Mouse (Mus musculus): ENCODE measurements at regions not wholly inside any gene's neighbourhood (a gene's known extent, or its start where the extent isn't known, plus 50 kb on each side); places are given as distances from the start of the nearest gene placed in this dataset.

DNA sequence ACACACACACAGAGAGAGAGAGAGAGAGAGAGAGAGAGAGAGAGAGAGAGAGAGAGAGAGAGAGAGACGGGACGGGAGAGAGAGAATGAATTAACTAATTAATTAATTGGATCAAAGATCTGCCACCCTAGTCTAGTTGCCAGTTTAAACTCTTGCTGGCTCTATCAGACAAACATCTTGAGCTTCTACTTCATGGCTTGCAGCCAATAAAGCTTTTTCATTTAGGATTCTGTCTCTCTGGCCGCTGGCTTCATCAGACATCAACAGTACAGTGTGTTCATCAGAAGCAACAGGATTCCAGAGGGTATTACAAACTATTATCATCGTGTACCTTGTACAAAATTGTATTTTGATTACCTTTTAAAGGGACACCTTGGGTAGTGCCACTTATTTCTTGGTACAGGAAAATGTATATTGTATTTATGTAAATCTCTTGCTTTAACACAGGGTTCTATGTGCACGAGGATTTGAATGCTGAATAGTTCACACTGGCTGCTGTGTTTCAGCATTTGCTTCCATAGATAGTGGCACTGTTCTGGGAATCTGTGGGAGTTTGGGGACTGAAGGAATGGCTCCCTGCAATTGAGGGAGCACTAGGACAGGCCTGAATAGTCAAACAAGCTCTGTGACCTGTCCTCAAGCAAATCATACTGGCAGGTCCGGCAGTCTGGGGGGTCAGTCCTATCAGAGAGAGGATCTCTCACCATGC is 293.9 kb upstream of the Sphkap start:
- WGBS: 61% methylated on average over 6 of the region's 6 CpGs
- no peak overlapping the region for H3K27ac ChIP-seq
- no peaks in the 10 kb centered on the region for H3K27me3 ChIP-seq
- H3K36me3 ChIP-seq (ENCODE audit: poor library complexity, severe bottlenecking): no peaks in the 10 kb centered on the region
- H3K4me1 ChIP-seq: peaks cover 11% of the 10 kb centered on the region; the same call in 1 of the 2 replicates
- no peak overlapping the region for H3K4me2 ChIP-seq
- no peak overlapping the region for H3K9ac ChIP-seq
- H3K4me3 ChIP-seq: no peak overlapping the region
- H3K9me3 ChIP-seq (replicated peaks): no peaks in the 10 kb centered on the region
- 0 out of 2 replicates have a peak, but pooled peaks have one; percentile 36 for ATAC-seq

DNA sequence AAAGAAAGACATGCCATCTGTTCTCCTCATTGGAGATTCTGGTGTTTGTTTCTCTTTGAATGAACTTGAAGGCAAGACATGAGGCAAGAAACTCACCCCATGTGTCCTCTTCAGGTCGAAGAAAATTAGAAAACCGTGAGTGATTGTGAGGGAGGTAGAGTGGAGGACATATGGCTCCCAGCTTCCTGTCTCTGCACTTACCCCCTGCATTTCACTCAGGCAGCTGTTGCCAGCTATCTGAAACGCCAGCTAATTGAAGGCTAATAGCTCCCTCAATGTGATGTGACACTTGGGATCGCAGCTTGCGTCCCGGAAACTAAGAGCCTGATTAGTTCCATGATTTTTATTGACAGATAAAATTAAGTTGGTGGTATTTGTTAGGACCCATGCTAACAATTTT is 289.4 kb upstream of the Sphkap start:
- Histone ChIP-seq H3K27ac (peak overlapping the region; percentile 52; the same call in 1 of the 2 replicates), H3K4me1 (peaks cover 11% of the 10 kb centered on the region; the same call in 1 of the 2 replicates), H3K9me3 (replicated peaks) (no peaks in the 10 kb centered on the region), H3K36me3 (ENCODE audit: poor library complexity, severe bottlenecking) (no peaks in the 10 kb centered on the region), H3K4me2 (no peak overlapping the region), H3K9ac (no peak overlapping the region), H3K4me3 (no peak overlapping the region), H3K27me3 (no peaks in the 10 kb centered on the region)
- WGBS: 45% methylated on average over 6 of the region's 6 CpGs
- ATAC-seq: peak; percentile 75; the same call in 1 of the 2 replicates

DNA sequence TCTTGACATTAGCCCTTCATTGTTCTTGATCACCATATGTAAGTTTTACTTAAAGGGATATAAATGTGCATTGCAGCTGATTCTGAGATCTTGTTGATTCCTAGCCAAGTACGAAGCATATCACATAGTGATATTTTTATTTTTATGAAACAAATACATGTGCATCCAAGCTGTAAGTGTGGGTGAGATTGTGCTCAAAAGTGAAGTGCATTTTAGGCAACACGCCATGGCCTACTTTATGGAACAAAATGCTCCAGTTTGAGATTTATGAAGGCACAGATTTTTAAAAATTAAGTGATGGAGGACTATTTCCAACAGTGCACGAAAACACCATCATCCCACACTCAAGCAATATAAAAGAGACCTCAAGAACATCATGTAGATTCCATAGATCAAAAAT is 277.2 kb upstream of the Sphkap start:
- Histone ChIP-seq H3K36me3 (ENCODE audit: poor library complexity, severe bottlenecking) (no peaks in the 10 kb centered on the region), H3K9me3 (replicated peaks) (no peaks in the 10 kb centered on the region), H3K9ac (no peak overlapping the region), H3K27ac (no peak overlapping the region), H3K4me3 (no peak overlapping the region), H3K4me1 (no peaks in the 10 kb centered on the region), H3K27me3 (no peaks in the 10 kb centered on the region), H3K4me2 (no peak overlapping the region)
- ATAC-seq: no peak
- 80% methylated on average over 3 of the region's 3 CpGs for WGBS

GRCm38 (mm10) chr1:83665326-83665725 is 257.3 kb upstream of the Sphkap start:
- no peak for ATAC-seq

GRCm38 (mm10) chr1:83661808-83662802 is 254.1 kb upstream of the Sphkap start:
- H3K27me3 ChIP-seq: no peaks in the 10 kb centered on the region
- ATAC-seq: peak; percentile 41; the same call in 1 of the 2 replicates
- no peak overlapping the region for H3K9ac ChIP-seq

More at GRCm38 (mm10) chr1:83665326-83665725, 257.3 kb upstream of the Sphkap start:
- no peaks in the 10 kb centered on the region for H3K36me3 ChIP-seq (ENCODE audit: poor library complexity, severe bottlenecking)
- H3K9ac ChIP-seq: no peak overlapping the region
- H3K27ac ChIP-seq: no peak overlapping the region
- H3K27me3 ChIP-seq: no peaks in the 10 kb centered on the region
- H3K4me2 ChIP-seq: no peak overlapping the region
- H3K9me3 ChIP-seq (replicated peaks): no peaks in the 10 kb centered on the region
- no peak overlapping the region for H3K4me3 ChIP-seq
- WGBS: 93% methylated on average over 2 of the region's 2 CpGs
- no peaks in the 10 kb centered on the region for H3K4me1 ChIP-seq

GRCm38 (mm10) chr1:83653661-83654060 is 245.7 kb upstream of the Sphkap start:
- Histone ChIP-seq H3K4me1 (no peaks in the 10 kb centered on the region), H3K4me3 (no peak overlapping the region), H3K9ac (no peak overlapping the region), H3K27ac (no peak overlapping the region), H3K27me3 (no peaks in the 10 kb centered on the region), H3K36me3 (ENCODE audit: poor library complexity, severe bottlenecking) (no peaks in the 10 kb centered on the region), H3K9me3 (replicated peaks) (no peaks in the 10 kb centered on the region), H3K4me2 (no peak overlapping the region)
- ATAC-seq: no peak
- 80% methylated on average over 2 of the region's 2 CpGs for WGBS

More at GRCm38 (mm10) chr1:83661808-83662802, 254.1 kb upstream of the Sphkap start:
- H3K27ac ChIP-seq: no peak overlapping the region
- 91% methylated on average over 3 of the region's 3 CpGs for WGBS
- no peaks in the 10 kb centered on the region for H3K36me3 ChIP-seq (ENCODE audit: poor library complexity, severe bottlenecking)
- H3K4me3 ChIP-seq: no peak overlapping the region
- H3K4me2 ChIP-seq: no peak overlapping the region
- no peaks in the 10 kb centered on the region for H3K9me3 ChIP-seq (replicated peaks)
- no peaks in the 10 kb centered on the region for H3K4me1 ChIP-seq

DNA sequence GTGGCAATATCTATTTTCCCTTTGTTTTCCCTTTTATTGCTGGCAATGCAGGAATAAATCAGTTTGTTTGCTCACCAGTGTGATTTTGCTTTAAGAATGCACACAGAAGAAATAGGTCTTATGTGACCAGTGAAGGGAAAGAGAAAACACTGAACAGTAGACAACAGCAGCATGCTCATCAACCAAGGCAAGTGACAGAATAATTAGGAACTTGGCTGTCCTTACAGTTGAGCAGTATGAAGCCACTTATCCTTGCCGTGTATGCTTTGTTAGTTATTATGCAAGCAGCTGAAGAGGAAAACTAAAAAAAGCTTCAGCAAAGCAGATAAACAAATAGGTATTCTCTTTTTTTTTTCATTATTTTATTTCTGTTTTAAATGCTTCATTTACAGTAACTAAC is 237.6 kb upstream of the Sphkap start:
- Histone ChIP-seq H3K4me2 (no peak overlapping the region), H3K9ac (no peak overlapping the region), H3K27me3 (no peaks in the 10 kb centered on the region), H3K36me3 (ENCODE audit: poor library complexity, severe bottlenecking) (no peaks in the 10 kb centered on the region), H3K9me3 (replicated peaks) (no peaks in the 10 kb centered on the region), H3K4me1 (no peaks in the 10 kb centered on the region), H3K27ac (no peak overlapping the region), H3K4me3 (no peak overlapping the region)
- no peak for ATAC-seq
- WGBS: 39% methylated on average over 1 of the region's 1 CpGs

GRCm38 (mm10) chr1:83642656-83643055 is 234.7 kb upstream of the Sphkap start:
- ATAC-seq: no peak
- no peaks in the 10 kb centered on the region for H3K9me3 ChIP-seq (replicated peaks)
- H3K27ac ChIP-seq: no peak overlapping the region
- no peak overlapping the region for H3K9ac ChIP-seq
- H3K4me3 ChIP-seq: no peak overlapping the region
- H3K36me3 ChIP-seq (ENCODE audit: poor library complexity, severe bottlenecking): no peaks in the 10 kb centered on the region
- no peaks in the 10 kb centered on the region for H3K4me1 ChIP-seq
- H3K27me3 ChIP-seq: no peaks in the 10 kb centered on the region
- no peak overlapping the region for H3K4me2 ChIP-seq

GRCm38 (mm10) chr1:83636051-83636450 is 228.1 kb upstream of the Sphkap start:
- Histone ChIP-seq H3K4me3 (no peak overlapping the region), H3K9me3 (replicated peaks) (no peaks in the 10 kb centered on the region), H3K4me2 (no peak overlapping the region), H3K27ac (no peak overlapping the region), H3K27me3 (no peaks in the 10 kb centered on the region), H3K36me3 (ENCODE audit: poor library complexity, severe bottlenecking) (no peaks in the 10 kb centered on the region), H3K9ac (no peak overlapping the region), H3K4me1 (peaks cover 14% of the 10 kb centered on the region)
- WGBS: 82% methylated on average over 3 of the region's 3 CpGs
- ATAC-seq: no peak; the same call in 1 of the 2 replicates

- peak overlapping the region; percentile 57 for H3K27ac ChIP-seq
- no peak overlapping the region for H3K4me3 ChIP-seq
- H3K4me1 ChIP-seq: peaks cover 14% of the 10 kb centered on the region
- H3K27me3 ChIP-seq: no peaks in the 10 kb centered on the region
- no peak overlapping the region for H3K9ac ChIP-seq
- ATAC-seq: peak; percentile 94
- 17% methylated on average over 4 of the region's 4 CpGs for WGBS
- H3K36me3 ChIP-seq (ENCODE audit: poor library complexity, severe bottlenecking): no peaks in the 10 kb centered on the region
- H3K9me3 ChIP-seq (replicated peaks): no peaks in the 10 kb centered on the region
- H3K4me2 ChIP-seq: peak overlapping the region; percentile 31
These were observed 223.8 kb upstream of the Sphkap start for GRCm38 (mm10) chr1:83631798-83632197.

GRCm38 (mm10) chr1:83631394-83631793 is 223.4 kb upstream of the Sphkap start:
- peak overlapping the region; percentile 31 for H3K4me2 ChIP-seq
- H3K4me3 ChIP-seq: no peak overlapping the region
- H3K4me1 ChIP-seq: peaks cover 14% of the 10 kb centered on the region
- WGBS: 60% methylated on average over 7 of the region's 7 CpGs
- peak; percentile 44 for ATAC-seq
- H3K36me3 ChIP-seq (ENCODE audit: poor library complexity, severe bottlenecking): no peaks in the 10 kb centered on the region
- H3K27me3 ChIP-seq: no peaks in the 10 kb centered on the region
- H3K9ac ChIP-seq: no peak overlapping the region
- no peaks in the 10 kb centered on the region for H3K9me3 ChIP-seq (replicated peaks)
- peak overlapping the region; percentile 57; the same call in 1 of the 2 replicates for H3K27ac ChIP-seq

DNA sequence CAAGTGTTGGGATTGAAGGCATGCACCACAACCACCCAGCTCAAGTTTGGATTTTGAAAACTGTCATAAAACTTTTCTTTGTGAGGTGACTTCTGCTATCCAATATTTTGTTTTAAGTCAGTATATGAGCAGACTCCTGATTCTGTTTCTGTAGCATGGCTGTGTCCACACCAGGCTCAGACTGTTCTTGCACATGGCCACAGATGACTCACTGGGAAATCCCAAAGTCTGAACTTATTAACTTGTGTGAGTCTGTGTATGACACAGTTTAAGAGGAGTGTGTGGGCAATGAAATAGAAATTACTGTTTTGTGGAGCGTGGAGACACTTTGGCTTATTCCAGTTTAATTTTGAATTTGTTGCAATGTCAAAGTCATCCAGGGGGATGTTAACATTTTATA is 179.3 kb upstream of the Sphkap start:
- no peak overlapping the region for H3K27ac ChIP-seq
- no peak overlapping the region for H3K4me2 ChIP-seq
- H3K4me1 ChIP-seq: no peaks in the 10 kb centered on the region
- H3K36me3 ChIP-seq (ENCODE audit: poor library complexity, severe bottlenecking): no peaks in the 10 kb centered on the region
- 93% methylated on average over 1 of the region's 1 CpGs for WGBS
- H3K9ac ChIP-seq: no peak overlapping the region
- H3K27me3 ChIP-seq: no peaks in the 10 kb centered on the region
- ATAC-seq: no peak
- no peaks in the 10 kb centered on the region for H3K9me3 ChIP-seq (replicated peaks)
- no peak overlapping the region for H3K4me3 ChIP-seq

Measured in forebrain, embryonic 13.5 days (tissue).